35 mouse cellular contexts compared by ENCODE assay signal in genomic region chr4:117546616-117547015, GRCm38 (mm10).
"Had no signal": no experiment of that assay in that cellular context is flagged by ENCODE, and none has a peak within 500 bp of the region (broad histone marks: within the 10 kb centered on the region; RNA-seq: fewer than 3 reads in every experiment).

No protein-coding gene starts in this region.

- H3K4me2 ChIP-seq: heart, embryonic 11.5 days; heart, embryonic 12.5 days; heart, embryonic 13.5 days; heart, embryonic 15.5 days; hindbrain, embryonic 13.5 days; hindbrain, embryonic 14.5 days; hindbrain, embryonic 15.5 days; intestine, embryonic 15.5 days; kidney, embryonic 15.5 days had no signal

- H3K4me3 ChIP-seq: heart, embryonic 10.5 days; heart, embryonic 12.5 days; heart, embryonic 13.5 days; heart, embryonic 15.5 days; hindbrain, embryonic 10.5 days; hindbrain, embryonic 13.5 days; hindbrain, embryonic 15.5 days; intestine, embryonic 15.5 days; kidney, embryonic 15.5 days; layer of hippocampus, adult 2 months; left cerebral cortex, adult 2 months had no signal

- H3K36me3 ChIP-seq: heart, embryonic 10.5 days; heart, embryonic 12.5 days; heart, embryonic 13.5 days; heart, embryonic 15.5 days; hindbrain, embryonic 10.5 days; hindbrain, embryonic 13.5 days; hindbrain, embryonic 15.5 days; intestine, embryonic 15.5 days; kidney, embryonic 15.5 days had no signal

- H3K27me3 ChIP-seq: heart, embryonic 12.5 days; heart, embryonic 13.5 days; hindbrain, embryonic 15.5 days; intestine, embryonic 15.5 days had no signal

- DNase-seq: heart, postnatal 10 days; heart, postnatal 14 days; heart, postnatal 36 days; heart, postnatal 4 days; kidney, adult 11 months; kidney, adult 18-20 months; kidney, adult 2 months; kidney, adult 8-10 months; kidney, adult 9 months; kidney, postnatal 10 days; kidney, postnatal 14 days; kidney, postnatal 25 days; kidney, postnatal 36 days; kidney, postnatal 4 days; layer of hippocampus, adult 9-11 months; layer of hippocampus, postnatal 36 days had no signal

- H3K9me3 ChIP-seq: heart, embryonic 10.5 days; heart, embryonic 12.5 days; heart, embryonic 13.5 days; heart, embryonic 15.5 days; hindbrain, embryonic 10.5 days; hindbrain, embryonic 13.5 days; hindbrain, embryonic 15.5 days; intestine, embryonic 15.5 days; kidney, embryonic 15.5 days had no signal

- ATAC-seq: hindbrain, embryonic 16.5 days; hindbrain, postnatal 0 days; inflammation-experienced regulatory T-cells, adult 6 months; intestine, embryonic 15.5 days; intestine, embryonic 16.5 days; intestine, postnatal 0 days had no signal

- H3K27ac ChIP-seq: heart, embryonic 10.5 days; heart, embryonic 13.5 days; heart, embryonic 15.5 days; hindbrain, embryonic 10.5 days; hindbrain, embryonic 13.5 days; hindbrain, embryonic 14.5 days; hindbrain, embryonic 15.5 days; hindbrain, postnatal 0 days; intestine, embryonic 15.5 days; kidney, embryonic 15.5 days; kidney, postnatal 0 days; layer of hippocampus, adult 2 months; left cerebral cortex, adult 2 months had no signal

- H3K9ac ChIP-seq: heart, embryonic 12.5 days; heart, embryonic 13.5 days; heart, embryonic 15.5 days; hindbrain, embryonic 13.5 days; hindbrain, embryonic 14.5 days; hindbrain, embryonic 15.5 days; intestine, embryonic 15.5 days; kidney, embryonic 15.5 days had no signal
